Mouse (Mus musculus) ES-Bruce4 (cell line): ENCODE data around the gene Rnf208.

Source experiments
- CTCF ChIP-seq: IDR thresholded peaks from one replicate; pipeline ENCODE4 v1.8.1; 2011; ENCODE audit warnings: low read depth, low read length
- POLR2A ChIP-seq: IDR thresholded peaks from one replicate; pipeline ENCODE4 v1.8.1; 2011; ENCODE audit warnings: low read length; ENCODE audit not compliant: insufficient read depth

DNA sequence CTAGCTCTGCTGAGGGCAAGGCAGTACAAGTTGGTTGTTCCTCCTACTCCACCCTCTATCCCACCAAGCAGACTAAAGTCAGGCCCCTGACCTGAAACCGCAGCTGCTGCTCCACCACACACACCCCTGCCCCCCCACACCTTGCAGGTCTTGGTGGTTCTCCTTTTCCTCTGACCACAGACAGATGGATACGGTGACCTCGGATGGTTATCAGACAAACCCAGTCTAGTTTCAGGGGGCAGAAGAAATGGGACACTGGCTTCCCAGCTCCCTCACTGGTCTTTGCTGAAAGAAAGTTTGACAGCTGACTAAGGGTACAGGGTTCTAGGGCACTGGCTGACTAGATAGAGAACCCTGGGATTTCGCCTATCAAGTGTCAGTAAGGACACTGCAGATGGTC, 8.6 kb upstream of the Rnf208 start:
- TF ChIP-seq CTCF (no peak), POLR2A (no peak)
